9 mouse cellular contexts compared by ENCODE assay signal in the genomic region with DNA sequence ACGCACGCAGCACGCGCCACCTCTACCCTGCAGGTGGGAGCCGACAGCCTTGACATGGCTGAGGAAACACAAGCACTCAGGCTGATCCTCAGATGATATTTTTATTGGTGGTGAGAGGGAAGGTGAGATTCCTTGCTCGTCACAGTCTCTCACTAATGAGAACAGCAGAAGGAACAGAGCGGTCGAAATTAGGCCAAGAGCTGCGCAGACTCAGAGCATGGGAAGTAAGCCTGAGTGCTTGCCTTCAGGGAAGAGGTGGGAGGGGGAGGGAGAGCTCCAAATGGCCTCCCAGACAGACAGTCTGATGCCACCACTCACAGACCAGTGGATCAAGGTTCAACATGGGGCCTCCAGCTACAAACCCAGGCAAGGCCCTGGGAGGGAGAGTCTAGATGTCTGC.
"Had no signal": no experiment of that assay in that cellular context is flagged by ENCODE, and none has a peak within 500 bp of the region (broad histone marks: within the 10 kb centered on the region; RNA-seq: fewer than 3 reads in every experiment).

No protein-coding gene starts in this region.

- DNase-seq: heart, postnatal 14 days; heart, postnatal 36 days; heart, postnatal 4 days; kidney, adult 11 months; kidney, adult 18-20 months; kidney, adult 2 months; kidney, postnatal 14 days; layer of hippocampus, adult 9-11 months; layer of hippocampus, postnatal 36 days had no signal
